Mouse (Mus musculus): ENCODE measurements around the gene Trpm8. TPM values are rescaled to one million over a fixed set of nuclear protein-coding genes. Genes with fewer than 3 reads are reported as not detected.

Trpm8 gene
- polyA plus RNA-seq, 1 experiment from 2014 or later: not detected

- Histone ChIP-seq H3K27ac (no peak overlapping the region), H3K27me3 (ENCODE audit: insufficient read depth, low read length) (no peaks in the 10 kb centered on the region), H3K36me3 (ENCODE audit: insufficient read depth, low read length) (no peaks in the 10 kb centered on the region), H3K4me3 (replicated peaks; ENCODE audit: low read depth, low read length) (no peak overlapping the region), H3K9ac (ENCODE audit: low read depth, low read length) (no peak overlapping the region), H3K4me1 (replicated peaks; ENCODE audit: insufficient read depth, low read length) (no peaks in the 10 kb centered on the region), H3K9me3 (replicated peaks; ENCODE audit: low read length) (peaks cover 50% of the 10 kb centered on the region), H3K4me2 (ENCODE audit: low read length) (no peak overlapping the region)
- 70% methylated on average over 9 of the region's 9 CpGs for WGBS
- peak; percentile 63 for TF ChIP-seq CTCF (IDR thresholded peaks at IDR 0.05; ENCODE audit: low read depth)
- DNase-seq (ENCODE audit: low spot score): peak; percentile 36
- ATAC-seq (replicated peaks; ENCODE audit: low FRiP score, low read depth): peak; percentile 14
Measured at GRCm38 (mm10) chr1:88301121-88302014, 23.9 kb downstream of the Trpm8 start.

- DNase-seq (ENCODE audit: low spot score) (peak; percentile 4), ATAC-seq (replicated peaks; ENCODE audit: low FRiP score, low read depth) (peak; percentile 10; the same call in 1 of the 2 replicates)
- no peaks in the 10 kb centered on the region for H3K36me3 ChIP-seq (ENCODE audit: insufficient read depth, low read length)
- WGBS: 64% methylated on average over 14 of the region's 14 CpGs
- H3K9me3 ChIP-seq (replicated peaks; ENCODE audit: low read length): peaks cover 54% of the 10 kb centered on the region
- H3K27ac ChIP-seq: no peak overlapping the region
- no peak overlapping the region for H3K4me3 ChIP-seq (replicated peaks; ENCODE audit: low read depth, low read length)
- H3K4me1 ChIP-seq (replicated peaks; ENCODE audit: insufficient read depth, low read length): no peaks in the 10 kb centered on the region
- H3K9ac ChIP-seq (ENCODE audit: low read depth, low read length): no peak overlapping the region
- no peak overlapping the region for H3K4me2 ChIP-seq (ENCODE audit: low read length)
- TF ChIP-seq CTCF (IDR thresholded peaks at IDR 0.05; ENCODE audit: low read depth): no peak
- H3K27me3 ChIP-seq (ENCODE audit: insufficient read depth, low read length): no peaks in the 10 kb centered on the region
Measured at GRCm38 (mm10) chr1:88302057-88302740, 24.7 kb downstream of the Trpm8 start.

- no peak for ATAC-seq (replicated peaks; ENCODE audit: low FRiP score, low read depth)
- DNase-seq (ENCODE audit: low spot score): peak; percentile 10
- no peak overlapping the region for H3K4me3 ChIP-seq (replicated peaks; ENCODE audit: low read depth, low read length)
- no peak for TF ChIP-seq CTCF (IDR thresholded peaks at IDR 0.05; ENCODE audit: low read depth)
- no peaks in the 10 kb centered on the region for H3K27me3 ChIP-seq (ENCODE audit: insufficient read depth, low read length)
- H3K4me2 ChIP-seq (ENCODE audit: low read length): no peak overlapping the region
- no peaks in the 10 kb centered on the region for H3K36me3 ChIP-seq (ENCODE audit: insufficient read depth, low read length)
- 62% methylated on average over 6 of the region's 6 CpGs for WGBS
- H3K27ac ChIP-seq: no peak overlapping the region
- H3K9ac ChIP-seq (ENCODE audit: low read depth, low read length): no peak overlapping the region
- H3K4me1 ChIP-seq (replicated peaks; ENCODE audit: insufficient read depth, low read length): no peaks in the 10 kb centered on the region
- peaks cover 51% of the 10 kb centered on the region for H3K9me3 ChIP-seq (replicated peaks; ENCODE audit: low read length)
Measured at GRCm38 (mm10) chr1:88303762-88304161, 26.3 kb downstream of the Trpm8 start.

DNA sequence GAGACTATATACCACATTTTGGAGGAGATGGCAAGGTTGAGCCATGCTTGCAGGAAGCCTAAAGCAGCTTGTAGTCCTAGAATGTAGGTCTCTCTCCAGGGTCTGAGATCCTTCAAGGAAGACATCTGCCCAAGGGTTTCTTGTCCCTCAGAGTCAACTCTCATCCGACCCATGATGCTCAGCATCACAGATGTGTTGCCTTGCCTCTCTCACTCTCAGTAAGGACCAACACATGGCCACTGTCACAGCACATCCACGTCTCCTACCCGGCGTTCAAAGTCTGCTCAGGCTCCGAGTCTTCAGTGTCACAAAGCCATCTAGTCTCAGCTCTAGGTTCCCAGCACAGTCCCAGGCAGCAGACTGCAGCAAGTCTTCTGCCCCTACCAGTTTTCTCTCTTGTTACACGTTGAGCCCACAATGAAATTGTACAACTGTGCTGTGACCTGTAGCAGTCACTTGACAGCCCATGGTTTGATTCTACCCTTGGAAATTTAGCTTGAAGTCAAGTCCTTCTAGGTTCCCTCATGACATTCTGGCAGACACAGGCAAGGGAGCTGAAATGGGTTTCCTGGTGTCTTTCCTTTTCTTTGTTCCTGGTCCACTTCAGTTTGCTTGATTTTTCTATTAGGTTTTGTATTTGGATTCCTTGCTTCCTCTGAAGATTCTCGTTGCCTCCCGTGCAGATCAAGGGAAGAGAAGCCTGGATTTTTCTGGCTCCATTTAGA lies 27.0 kb downstream of the Trpm8 start:
- Histone ChIP-seq H3K4me2 (ENCODE audit: low read length) (no peak overlapping the region), H3K9ac (ENCODE audit: low read depth, low read length) (no peak overlapping the region), H3K36me3 (ENCODE audit: insufficient read depth, low read length) (no peaks in the 10 kb centered on the region), H3K27me3 (ENCODE audit: insufficient read depth, low read length) (no peaks in the 10 kb centered on the region), H3K4me3 (replicated peaks; ENCODE audit: low read depth, low read length) (no peak overlapping the region), H3K4me1 (replicated peaks; ENCODE audit: insufficient read depth, low read length) (no peaks in the 10 kb centered on the region), H3K9me3 (replicated peaks; ENCODE audit: low read length) (peaks cover 53% of the 10 kb centered on the region), H3K27ac (no peak overlapping the region)
- DNase-seq (ENCODE audit: low spot score): peak; percentile 8
- no peak for TF ChIP-seq CTCF (IDR thresholded peaks at IDR 0.05; ENCODE audit: low read depth)
- ATAC-seq (replicated peaks; ENCODE audit: low FRiP score, low read depth): no peak
- WGBS: 60% methylated on average over 8 of the region's 8 CpGs

DNA sequence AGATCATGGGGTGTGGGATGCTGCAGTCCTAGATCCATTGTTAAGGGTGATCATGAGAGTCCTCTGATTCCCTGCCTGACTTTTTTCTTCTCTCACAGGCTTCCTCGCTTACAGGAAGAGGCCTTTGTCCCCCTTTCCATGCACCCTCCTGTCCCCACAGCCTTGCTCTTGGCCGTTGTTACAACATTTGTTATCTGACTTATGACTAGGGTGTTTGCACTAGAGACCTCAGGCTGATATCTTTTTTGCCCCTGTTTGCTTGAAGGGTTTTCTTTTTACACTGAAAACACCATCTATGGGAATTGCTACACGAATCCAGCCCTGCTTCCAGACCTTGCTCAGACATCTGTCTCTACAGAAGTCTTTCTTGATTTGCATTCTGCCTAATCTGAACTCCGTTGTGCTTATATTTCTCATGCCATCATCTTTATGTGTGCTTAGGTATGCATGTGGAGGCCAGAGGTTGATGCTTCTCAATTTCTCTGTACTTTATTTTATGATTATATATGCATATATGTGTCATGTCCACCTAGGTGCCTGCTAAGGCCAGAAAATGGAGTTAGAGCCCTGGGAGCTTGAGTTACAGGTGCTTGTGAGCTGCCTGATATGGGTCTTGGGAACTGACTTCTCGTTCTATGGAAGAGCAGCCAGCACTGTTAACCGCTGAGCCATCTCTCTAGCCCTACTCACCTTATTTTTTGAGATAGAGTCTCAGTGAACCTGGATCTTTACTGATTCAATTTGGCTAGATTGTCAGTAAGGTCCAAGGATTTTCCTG lies 27.7 kb downstream of the Trpm8 start:
- H3K27me3 ChIP-seq (ENCODE audit: insufficient read depth, low read length): no peaks in the 10 kb centered on the region
- H3K4me1 ChIP-seq (replicated peaks; ENCODE audit: insufficient read depth, low read length): no peaks in the 10 kb centered on the region
- H3K36me3 ChIP-seq (ENCODE audit: insufficient read depth, low read length): no peaks in the 10 kb centered on the region
- peak; percentile 4 for DNase-seq (ENCODE audit: low spot score)
- no peak overlapping the region for H3K4me2 ChIP-seq (ENCODE audit: low read length)
- H3K9ac ChIP-seq (ENCODE audit: low read depth, low read length): no peak overlapping the region
- no peak for ATAC-seq (replicated peaks; ENCODE audit: low FRiP score, low read depth)
- no peak overlapping the region for H3K27ac ChIP-seq
- 45% methylated on average over 6 of the region's 6 CpGs for WGBS
- no peak overlapping the region for H3K4me3 ChIP-seq (replicated peaks; ENCODE audit: low read depth, low read length)
- peaks cover 48% of the 10 kb centered on the region for H3K9me3 ChIP-seq (replicated peaks; ENCODE audit: low read length)
- no peak for TF ChIP-seq CTCF (IDR thresholded peaks at IDR 0.05; ENCODE audit: low read depth)

Data from kidney, postnatal 0 days (tissue).